Mouse (Mus musculus) spleen, adult 2 months (tissue): Measurements from ENCODE around the gene Rasl2-9.

ENCODE experiments used
- CTCF ChIP-seq: fragments of 200-500 bp; IDR thresholded peaks from 2 replicates; pipeline ENCODE4 v1.5.1; 2011; ENCODE audit warnings: mild to moderate bottlenecking, inconsistent platforms; ENCODE audit not compliant: insufficient read depth, insufficient read length, insufficient replicate concordance; ENCODE audit errors: extremely low read depth
- POLR2A ChIP-seq: fragments of 200-500 bp; IDR thresholded peaks from 2 replicates; pipeline ENCODE4 v1.6.1; 2011; ENCODE audit warnings: low read depth, low read length, inconsistent platforms

DNA sequence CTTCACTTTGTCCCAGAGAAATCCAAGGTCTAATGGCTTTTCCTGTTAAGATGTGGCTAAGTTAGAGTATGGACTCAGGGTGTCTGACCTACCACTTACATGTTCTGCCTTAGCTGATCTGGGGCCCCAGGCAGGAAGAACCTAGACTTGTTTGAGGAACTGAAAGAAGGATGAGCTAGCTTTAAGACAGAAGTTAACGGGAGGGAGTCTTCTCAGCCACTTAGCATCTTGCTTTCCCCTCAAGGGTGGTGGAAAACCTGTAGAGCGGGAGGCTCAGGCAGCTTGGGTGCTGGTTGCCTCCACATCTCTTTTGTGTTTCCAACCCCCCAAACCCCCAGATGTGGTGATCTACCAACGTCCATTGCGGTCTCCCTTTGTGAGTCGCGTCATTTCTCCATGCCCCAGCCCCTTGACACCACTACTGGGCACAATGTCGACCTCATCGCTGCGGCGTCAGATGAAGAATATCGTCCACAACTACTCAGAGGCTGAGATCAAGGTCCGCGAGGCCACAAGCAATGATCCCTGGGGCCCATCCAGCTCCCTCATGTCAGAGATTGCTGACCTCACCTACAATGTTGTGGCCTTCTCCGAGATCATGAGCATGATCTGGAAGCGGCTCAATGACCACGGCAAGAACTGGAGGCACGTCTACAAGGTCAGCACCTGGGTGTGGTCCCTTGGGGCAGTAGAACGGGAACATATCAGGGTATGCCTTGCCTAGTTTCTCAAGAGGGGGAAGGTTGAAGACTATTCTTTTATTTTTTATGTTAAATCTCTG is 42.2 kb downstream of the Rasl2-9 start:
- TF ChIP-seq POLR2A, result no peak
- no peak for TF ChIP-seq CTCF
